Mouse (Mus musculus): ENCODE measurements around the gene Ing4. TPM values are rescaled to one million over a fixed set of nuclear protein-coding genes. Genes with fewer than 3 reads are reported as not detected.
"Not testable (repeated sequence)": the region's sequence is repeated elsewhere in the genome, so short reads cannot be mapped to it uniquely, and the experiment has no call there.

Gene Ing4
- total and polyA plus RNA-seq, 3 experiments: 29.5 to 34.9 TPM; not detected in 1

- H3K27ac ChIP-seq (ENCODE audit: control insufficient read depth, low read depth, low read length): no peak overlapping the region
Observed at GRCm38 (mm10) chr6:125063906-125064305, 24.3 kb downstream of the Ing4 start.

GRCm38 (mm10) chr6:125065223-125065622 lies 25.7 kb downstream of the Ing4 start:
- peak; percentile 31 for DNase-seq (ENCODE audit: low read depth, low spot score)
- TF ChIP-seq ZNF384 (IDR thresholded peaks at IDR 0.05; ENCODE audit: low read depth, low read length): peak; percentile 58; the same call in 1 of the 2 replicates
- not testable (repeated sequence) for H3K27me3 ChIP-seq (ENCODE audit: control insufficient read depth in 1 of 2, insufficient read depth in 2 of 2, low read length in 2 of 2); H3K27ac ChIP-seq (ENCODE audit: control insufficient read depth, low read depth, low read length); H3K36me3 ChIP-seq (ENCODE audit: control insufficient read depth in 1 of 2, insufficient read depth in 2 of 2, low read length in 2 of 2); H3K9ac ChIP-seq (ENCODE audit: control insufficient read depth, low read depth, low read length, poor library complexity, severe bottlenecking); H3K9me3 ChIP-seq (replicated peaks; ENCODE audit: insufficient read depth, low read length); H3K4me3 ChIP-seq (ENCODE audit: control insufficient read depth in 1 of 2, insufficient read depth in 1 of 2, low read depth in 2 of 2, low read length in 2 of 2); H3K79me2 ChIP-seq (ENCODE audit: control insufficient read depth, insufficient read depth, low read length, poor library complexity)
- peaks cover 7 to 23% of the 10 kb centered on the region in 2 experiments for H3K4me1 ChIP-seq (ENCODE audit: control insufficient read depth in 1 of 2, insufficient read depth in 2 of 2, low read length in 2 of 2)

More at GRCm38 (mm10) chr6:125063906-125064305, 24.3 kb downstream of the Ing4 start:
- H3K4me3 ChIP-seq (ENCODE audit: control insufficient read depth in 1 of 2, insufficient read depth in 1 of 2, low read depth in 2 of 2, low read length in 2 of 2): no peak overlapping the region
- no peak for DNase-seq (ENCODE audit: low read depth, low spot score)
- H3K27me3 ChIP-seq (ENCODE audit: control insufficient read depth in 1 of 2, insufficient read depth in 2 of 2, low read length in 2 of 2): no peaks in the 10 kb centered on the region
- H3K36me3 ChIP-seq (ENCODE audit: control insufficient read depth in 1 of 2, insufficient read depth in 2 of 2, low read length in 2 of 2): peaks cover 0 to 2% of the 10 kb centered on the region in 2 experiments; a peak in 2 of 4 replicates
- H3K9me3 ChIP-seq (replicated peaks; ENCODE audit: insufficient read depth, low read length): no peaks in the 10 kb centered on the region
- no peak overlapping the region for H3K9ac ChIP-seq (ENCODE audit: control insufficient read depth, low read depth, low read length, poor library complexity, severe bottlenecking)
- TF ChIP-seq CHD1 (IDR thresholded peaks at IDR 0.05; ENCODE audit: low read depth, low read length) (no peak), POLR2AphosphoS5 (IDR thresholded peaks at IDR 0.05; ENCODE audit: borderline replicate concordance, low read depth, low read length) (no peak), RAD21 (IDR thresholded peaks at IDR 0.05; ENCODE audit: low read depth, low read length) (no peak), HCFC1 (IDR thresholded peaks at IDR 0.05; ENCODE audit: low read depth, low read length) (no peak), USF2 (IDR thresholded peaks at IDR 0.05; ENCODE audit: borderline replicate concordance in 1 of 2, insufficient read depth in 1 of 2, low read depth in 1 of 2, low read length in 2 of 2) (no peak), TCF12 (IDR thresholded peaks at IDR 0.05; ENCODE audit: low read depth, low read length) (no peak), TAL1 (IDR thresholded peaks at IDR 0.05; ENCODE audit: low read length) (no peak), CTCF (IDR thresholded peaks at IDR 0.05 in 2 of 3, conservative IDR thresholded peaks at IDR 0.05 in 1 of 3; ENCODE audit: control insufficient read depth in 1 of 3, insufficient read depth in 1 of 3, low read depth in 2 of 3, low read length in 3 of 3, poor library complexity in 1 of 3, severe bottlenecking in 1 of 3) (no peak), MAFK (IDR thresholded peaks at IDR 0.05; ENCODE audit: borderline replicate concordance, low read depth, low read length) (no peak), E2F4 (IDR thresholded peaks at IDR 0.05; ENCODE audit: borderline replicate concordance, low read depth, low read length) (no peak), NELFE (IDR thresholded peaks at IDR 0.05; ENCODE audit: low read depth, low read length) (no peak)
- H3K4me1 ChIP-seq (ENCODE audit: control insufficient read depth in 1 of 2, insufficient read depth in 2 of 2, low read length in 2 of 2): peaks cover 7 to 23% of the 10 kb centered on the region in 2 experiments
- H3K79me2 ChIP-seq (ENCODE audit: control insufficient read depth, insufficient read depth, low read length, poor library complexity): no peaks in the 10 kb centered on the region

GRCm38 (mm10) chr6:125067571-125067995 lies 28.0 kb downstream of the Ing4 start, which contains the start of gene Lpar5:
Lpar5 (plus strand) TSS chr6:125067920.
- TF ChIP-seq HCFC1 (IDR thresholded peaks at IDR 0.05; ENCODE audit: low read depth, low read length): 0 out of 2 replicates have a peak, but pooled peaks have one; percentile 9
- TF ChIP-seq SIN3A (IDR thresholded peaks at IDR 0.05; ENCODE audit: low read length): 0 out of 2 replicates have a peak, but pooled peaks have one; percentile 15
- TF ChIP-seq GABPA (IDR thresholded peaks at IDR 0.05; ENCODE audit: low read depth, low read length): no peak
- 0 out of 2 replicates have a peak, but pooled peaks have one; percentile 10 for TF ChIP-seq ELF1 (IDR thresholded peaks at IDR 0.05; ENCODE audit: low read depth, low read length)
- H3K4me3 ChIP-seq (ENCODE audit: control insufficient read depth in 1 of 2, insufficient read depth in 1 of 2, low read depth in 2 of 2, low read length in 2 of 2): peak within 1 kb of the TSS; percentile 32 to 51; a peak in 3 of 4 replicates
- H3K36me3 ChIP-seq (ENCODE audit: control insufficient read depth in 1 of 2, insufficient read depth in 2 of 2, low read length in 2 of 2): peaks cover 0 to 9% of the 10 kb centered on the region in 2 experiments; a peak in 2 of 4 replicates
- peak within 1 kb of the TSS; percentile 3; the same call in 1 of the 2 replicates for H3K27ac ChIP-seq (ENCODE audit: control insufficient read depth, low read depth, low read length)
- peak within 1 kb of the TSS; percentile 24 for H3K9ac ChIP-seq (ENCODE audit: control insufficient read depth, low read depth, low read length, poor library complexity, severe bottlenecking)
- no peaks in the 10 kb centered on the region for H3K27me3 ChIP-seq (ENCODE audit: control insufficient read depth in 1 of 2, insufficient read depth in 2 of 2, low read length in 2 of 2)
- H3K4me1 ChIP-seq (ENCODE audit: control insufficient read depth in 1 of 2, insufficient read depth in 2 of 2, low read length in 2 of 2): peaks cover 11 to 20% of the 10 kb centered on the region in 2 experiments
- no peaks in the 10 kb centered on the region for H3K9me3 ChIP-seq (replicated peaks; ENCODE audit: insufficient read depth, low read length)
- no peaks in the 10 kb centered on the region for H3K79me2 ChIP-seq (ENCODE audit: control insufficient read depth, insufficient read depth, low read length, poor library complexity)
- DNase-seq (ENCODE audit: low read depth, low spot score): peak; percentile 60

All from MEL (cell line).